Mouse (Mus musculus) liver, embryonic 14.5 days (tissue): Measurements from ENCODE around the gene Oas1a.
"Not testable (repeated sequence)": the region's sequence is repeated elsewhere in the genome, so short reads cannot be mapped to it uniquely, and the experiment has no call there.

ENCODE experiments used
- CTCF ChIP-seq: IDR thresholded peaks from 2 replicates; pipeline ENCODE4 v1.5.1; 2016; ENCODE audit warnings: antibody characterized with exemption, low read depth, control low read depth
- EP300 ChIP-seq: IDR thresholded peaks from 2 replicates; pipeline ENCODE4 v1.6.1; 2016; ENCODE audit warnings: antibody characterized with exemption, low read depth

- TF ChIP-seq CTCF, EP300: not testable (repeated sequence)
These were observed 12.0 kb upstream of the Oas1a start for GRCm38 (mm10) chr5:120919156-120919935.
